In the genomic region with DNA sequence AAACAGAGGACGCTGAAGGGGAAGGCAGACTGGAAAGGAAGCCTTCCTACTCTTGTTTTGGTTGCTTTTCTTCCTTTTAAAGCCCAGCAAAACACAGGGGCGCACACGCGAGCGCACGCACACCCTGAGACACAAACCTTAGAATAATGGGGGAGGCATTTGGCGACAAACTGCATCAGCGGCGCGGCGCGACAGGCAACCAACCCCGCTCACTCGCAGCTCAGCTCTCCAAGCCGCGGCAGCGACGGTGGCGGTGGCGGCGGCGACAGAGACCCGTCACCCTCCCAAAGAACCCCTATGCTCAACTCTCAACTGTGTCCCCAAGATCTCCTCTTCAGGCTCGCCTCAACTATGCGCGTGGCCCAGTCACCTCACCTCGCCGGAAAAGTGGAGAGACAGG, we compare ENCODE assay signal across 9 mouse cellular contexts. TPM values are rescaled to one million over a fixed set of nuclear protein-coding genes. Genes with fewer than 3 reads are reported as not detected.
A peak's percentile ranks its signal among the peaks of the same experiment; 100 is the strongest.
DNase-seq lines count a peak whose midpoint lies in the region; ATAC-seq and TF ChIP-seq lines count a peak whose summit lies in the region.
"Had no signal": no experiment of that assay in that cellular context is flagged by ENCODE, and none has a peak within 500 bp of the region (broad histone marks: within the 10 kb centered on the region; RNA-seq: fewer than 3 reads in every experiment).

No protein-coding gene starts in this region.

- peaks cover 58% of the 10 kb centered on the region for H3K27me3 ChIP-seq in lung, postnatal 0 days (replicated peaks; ENCODE audit: insufficient read depth, low read length)
- peaks cover 69% of the 10 kb centered on the region for H3K27me3 ChIP-seq in heart, embryonic 15.5 days
- peaks cover 80% of the 10 kb centered on the region for H3K27me3 ChIP-seq in liver, postnatal 0 days (ENCODE audit: insufficient read depth, low read length)
- H3K27me3 ChIP-seq in thymus, adult 2 months (ENCODE audit: control insufficient read depth, insufficient read depth, low read length) = peaks cover 11% of the 10 kb centered on the region; the same call in 1 of the 2 replicates

- H3K27ac ChIP-seq in lung, postnatal 0 days (ENCODE audit: low read length) = no peak overlapping the region
- H3K27ac ChIP-seq in heart, embryonic 15.5 days = no peak overlapping the region
- no peak overlapping the region for H3K27ac ChIP-seq in liver, postnatal 0 days (ENCODE audit: low read depth)
- H3K27ac ChIP-seq in thymus, adult 2 months (ENCODE audit: control insufficient read depth, insufficient read depth, low read length) = no peak overlapping the region

- no peak for TF ChIP-seq EP300 in lung, postnatal 0 days (IDR thresholded peaks at IDR 0.05)
- no peak for TF ChIP-seq EP300 in liver, postnatal 0 days (IDR thresholded peaks at IDR 0.05; ENCODE audit: low read depth)

- no peaks in the 10 kb centered on the region for H3K9me3 ChIP-seq in lung, postnatal 0 days (ENCODE audit: low read length)
- H3K9me3 ChIP-seq in heart, embryonic 15.5 days (replicated peaks) = no peaks in the 10 kb centered on the region
- H3K9me3 ChIP-seq in liver, postnatal 0 days (ENCODE audit: low read length) = no peaks in the 10 kb centered on the region

- peak; percentile 28 to 71 for DNase-seq in adrenal gland, adult (ENCODE audit: inconsistent age in 2 of 2, low spot score in 1 of 2)
- no peak for DNase-seq in adrenal gland, postnatal 4 days (ENCODE audit: low spot score in 2 of 2)
- DNase-seq in lung, postnatal 0 days (ENCODE audit: low spot score) = no peak
- no peak for DNase-seq in lung, adult 18-20 months
- DNase-seq in liver, postnatal 0 days = no peak
- no peak for DNase-seq in spleen, postnatal 36 days (ENCODE audit: low spot score in 2 of 2)
- no peak for DNase-seq in thymus, adult 2 months

- no peak for ATAC-seq in lung, postnatal 0 days
- no peak for ATAC-seq in heart, embryonic 15.5 days (replicated peaks; ENCODE audit: insufficient number of reproducible peaks, insufficient read depth, low FRiP score, low read depth)
- no peak for ATAC-seq in liver, postnatal 0 days

- no peak overlapping the region for H3K9ac ChIP-seq in lung, postnatal 0 days (replicated peaks; ENCODE audit: low read depth)
- H3K9ac ChIP-seq in heart, embryonic 15.5 days = peak overlapping the region; percentile 49
- H3K9ac ChIP-seq in liver, postnatal 0 days (replicated peaks) = no peak overlapping the region

- TF ChIP-seq POLR2A in thymus, adult 2 months (IDR thresholded peaks at IDR 0.05; ENCODE audit: control insufficient read depth, extremely low read depth, insufficient read depth, low read length, poor library complexity) = no peak

- no peaks in the 10 kb centered on the region for H3K36me3 ChIP-seq in lung, postnatal 0 days (ENCODE audit: insufficient read depth, low read length)
- H3K36me3 ChIP-seq in heart, embryonic 15.5 days = no peaks in the 10 kb centered on the region
- H3K36me3 ChIP-seq in liver, postnatal 0 days (replicated peaks; ENCODE audit: insufficient read depth, low read length) = no peaks in the 10 kb centered on the region
- H3K36me3 ChIP-seq in thymus, adult 2 months (ENCODE audit: control insufficient read depth, insufficient read depth, low read length) = no peaks in the 10 kb centered on the region

- no peak for TF ChIP-seq CTCF in lung, postnatal 0 days (IDR thresholded peaks at IDR 0.05)
- TF ChIP-seq CTCF in liver, postnatal 0 days (IDR thresholded peaks at IDR 0.05; ENCODE audit: low read depth) = no peak
- no peak for TF ChIP-seq CTCF in thymus, adult 2 months (IDR thresholded peaks at IDR 0.05; ENCODE audit: borderline replicate concordance, control insufficient read depth, extremely low read depth, insufficient read depth, low read length, poor library complexity)

- peak overlapping the region; percentile 75 for H3K4me2 ChIP-seq in lung, postnatal 0 days (replicated peaks; ENCODE audit: low read depth, low read length)
- peak overlapping the region; percentile 97 for H3K4me2 ChIP-seq in heart, embryonic 15.5 days
- H3K4me2 ChIP-seq in liver, postnatal 0 days (ENCODE audit: low read depth, low read length) = 0 out of 2 replicates have a peak overlapping the region, but pooled peaks have one; percentile 10

- peaks cover 9% of the 10 kb centered on the region; the same call in 1 of the 2 replicates for H3K4me1 ChIP-seq in lung, postnatal 0 days (ENCODE audit: insufficient read depth, low read depth, low read length)
- H3K4me1 ChIP-seq in heart, embryonic 15.5 days (replicated peaks) = peaks cover 38% of the 10 kb centered on the region
- H3K4me1 ChIP-seq in liver, postnatal 0 days (ENCODE audit: insufficient read depth) = peaks cover 2% of the 10 kb centered on the region; the same call in 1 of the 2 replicates
- H3K4me1 ChIP-seq in thymus, adult 2 months (replicated peaks; ENCODE audit: control insufficient read depth, insufficient read depth, low read length) = no peaks in the 10 kb centered on the region

- peak overlapping the region; percentile 43 for H3K4me3 ChIP-seq in lung, postnatal 0 days (ENCODE audit: low read depth, low read length)
- H3K4me3 ChIP-seq in heart, embryonic 15.5 days = peak overlapping the region; percentile 69
- H3K4me3 ChIP-seq in liver, postnatal 0 days (ENCODE audit: low read depth, low read length) = no peak overlapping the region; the same call in 1 of the 2 replicates
- H3K4me3 ChIP-seq in thymus, adult 2 months (ENCODE audit: control insufficient read depth, insufficient read depth, low read length) = no peak overlapping the region

- 2% methylated on average over 28 of the region's 28 CpGs for WGBS in lung, postnatal 0 days
- WGBS in heart, embryonic 15.5 days = 1% methylated on average over 28 of the region's 28 CpGs
- WGBS in liver, postnatal 0 days (ENCODE audit: insufficient replicate concordance) = under 1% methylated on average over 28 of the region's 28 CpGs
- 4% methylated on average over 28 of the region's 28 CpGs for WGBS in thymus, adult 2 months

RNA-seq across cellular contexts. Expression of a gene that starts 4.4 kb away (rescaled TPM):
- 10 to 100 TPM; 10.3 TPM for total RNA-seq in adrenal gland, postnatal 4 days (2021)
- 3.2 and 3.5 TPM in 2 replicates for polyA plus RNA-seq in lung, postnatal 0 days (2015; fragmentation: Nextera tagmentation; extraction: Ambion mirVana)
- 4.8 and 4.9 TPM in 2 replicates for polyA plus RNA-seq in heart, embryonic 15.5 days (2015; fragmentation: Nextera tagmentation; extraction: Ambion mirVana)
- polyA plus RNA-seq in liver, postnatal 0 days (2015; fragmentation: Nextera tagmentation; extraction: Ambion mirVana) = not detected in 2 replicates
- 0.34 and 0.49 TPM in 2 replicates for polyA plus RNA-seq in thymus, adult 2 months (2012; rRNA removed)
- total RNA-seq: liver, adult 2 months had no signal
- polyA plus RNA-seq: liver, adult 2 months had no signal

Comparison
In these comparisons a context has a peak if more than half of its experiments do, and no peak if none do; other contexts are left out.
1. DNase-seq: peak in adrenal gland, adult (2 of 2); none in adrenal gland, postnatal 4 days (0 of 2), lung, postnatal 0 days (single experiment), lung, adult 18-20 months (0 of 2), liver, postnatal 0 days (single experiment), spleen, postnatal 36 days (0 of 2) and thymus, adult 2 months (single experiment).
2. H3K4me2 ChIP-seq: peak in every context shown above with its lines; median percentile 97 in heart, embryonic 15.5 days; 75 in lung, postnatal 0 days; 10 in liver, postnatal 0 days.
3. H3K4me3 ChIP-seq: peak in lung, postnatal 0 days (single experiment) and heart, embryonic 15.5 days (single experiment); none in liver, postnatal 0 days (single experiment) and thymus, adult 2 months (single experiment).